Mouse (Mus musculus): ENCODE measurements around the gene Pradc1.

GRCm38 (mm10) chr6:85490252-85490651 is 38.5 kb upstream of the Pradc1 start:
- TF ChIP-seq POLR2A (IDR thresholded peaks at IDR 0.05; ENCODE audit: insufficient read depth, low read length) (no peak), EP300 (IDR thresholded peaks at IDR 0.05; ENCODE audit: insufficient read depth, low read depth, low read length) (no peak), CTCF (IDR thresholded peaks at IDR 0.05; ENCODE audit: low read depth, low read length) (no peak)
